Mouse (Mus musculus) liver, adult 2 months (tissue): Measurements from ENCODE around the gene Cd300lb.

Source experiments
- CTCF ChIP-seq: fragments of 200-500 bp; IDR thresholded peaks from 2 replicates; pipeline ENCODE4 v1.5.1; 2011; ENCODE audit warnings: low read depth, low read length, control low read depth
- POLR2A ChIP-seq: fragments of 200-500 bp; IDR thresholded peaks from 2 replicates; pipeline ENCODE4 v1.6.1; 2011; ENCODE audit warnings: low read length, control low read depth; ENCODE audit not compliant: insufficient read depth; ENCODE audit errors: extremely low read depth

DNA sequence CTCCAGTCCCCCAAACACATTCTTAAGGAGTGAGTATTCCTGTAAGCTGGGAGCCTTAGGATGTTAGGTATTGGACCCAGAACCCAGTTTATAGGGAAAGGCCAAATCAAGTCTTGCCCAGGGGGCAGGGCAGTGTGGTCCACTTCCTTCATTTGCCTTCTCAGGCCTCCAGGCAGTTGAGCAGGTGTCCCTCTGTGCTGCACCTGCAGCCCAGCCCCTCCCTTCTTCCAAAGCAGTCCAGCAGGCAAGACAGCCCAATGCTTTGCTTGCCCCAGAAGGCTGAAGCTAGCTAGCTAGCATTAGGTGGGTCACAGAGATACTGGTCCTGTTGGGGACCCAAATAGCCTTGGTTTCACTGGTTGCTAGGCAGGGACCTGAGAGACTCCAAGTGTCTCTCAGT is 54.0 kb downstream of the Cd300lb start:
- TF ChIP-seq POLR2A, result no peak
- no peak for TF ChIP-seq CTCF
